Mouse (Mus musculus): ENCODE results near the gene Acap3. TPM values are rescaled to one million over a fixed set of nuclear protein-coding genes. Genes with fewer than 3 reads are reported as not detected.

Acap3 gene
- polyA plus RNA-seq, 1 experiment from 2014 or later: 13.4 TPM

GRCm38 (mm10) chr4:155849391-155849790 lies 42.2 kb upstream of the Acap3 start:
- no peak for TF ChIP-seq EP300 (IDR thresholded peaks at IDR 0.05)
- TF ChIP-seq CTCF (IDR thresholded peaks at IDR 0.05): no peak
- peaks cover 21% of the 10 kb centered on the region; the same call in 1 of the 2 replicates for H3K4me1 ChIP-seq (ENCODE audit: insufficient read depth, low read depth, low read length)
- ATAC-seq (no peak), DNase-seq (ENCODE audit: low spot score) (no peak)
- no peaks in the 10 kb centered on the region for H3K9me3 ChIP-seq (ENCODE audit: low read length)
- no peak overlapping the region for H3K4me2 ChIP-seq (replicated peaks; ENCODE audit: low read depth, low read length)
- WGBS: 71% methylated on average over 2 of the region's 2 CpGs
- no peak overlapping the region for H3K4me3 ChIP-seq (ENCODE audit: low read depth, low read length)
- H3K27me3 ChIP-seq (replicated peaks; ENCODE audit: insufficient read depth, low read length): no peaks in the 10 kb centered on the region
- 0 out of 2 replicates have a peak, but pooled peaks cover 5% of the 10 kb centered on the region for H3K36me3 ChIP-seq (ENCODE audit: insufficient read depth, low read length)
- no peak overlapping the region for H3K27ac ChIP-seq (ENCODE audit: low read length)
- H3K9ac ChIP-seq (replicated peaks; ENCODE audit: low read depth): no peak overlapping the region

- 0 out of 2 replicates have a peak, but pooled peaks cover 6% of the 10 kb centered on the region for H3K36me3 ChIP-seq (ENCODE audit: insufficient read depth, low read length)
- DNase-seq (ENCODE audit: low spot score) (no peak), ATAC-seq (no peak)
- no peak overlapping the region for H3K27ac ChIP-seq (ENCODE audit: low read length)
- no peak overlapping the region for H3K4me3 ChIP-seq (ENCODE audit: low read depth, low read length)
- no peak overlapping the region for H3K4me2 ChIP-seq (replicated peaks; ENCODE audit: low read depth, low read length)
- 90% methylated on average over 3 of the region's 3 CpGs for WGBS
- no peaks in the 10 kb centered on the region for H3K27me3 ChIP-seq (replicated peaks; ENCODE audit: insufficient read depth, low read length)
- peaks cover 21% of the 10 kb centered on the region; the same call in 1 of the 2 replicates for H3K4me1 ChIP-seq (ENCODE audit: insufficient read depth, low read depth, low read length)
- H3K9ac ChIP-seq (replicated peaks; ENCODE audit: low read depth): no peak overlapping the region
- TF ChIP-seq CTCF (IDR thresholded peaks at IDR 0.05): no peak
- TF ChIP-seq EP300 (IDR thresholded peaks at IDR 0.05): no peak
- no peaks in the 10 kb centered on the region for H3K9me3 ChIP-seq (ENCODE audit: low read length)
Observed at GRCm38 (mm10) chr4:155849792-155850451, 41.7 kb upstream of the Acap3 start.

GRCm38 (mm10) chr4:155851368-155851767 lies 40.3 kb upstream of the Acap3 start:
- Histone ChIP-seq H3K9ac (replicated peaks; ENCODE audit: low read depth) (no peak overlapping the region), H3K9me3 (ENCODE audit: low read length) (no peaks in the 10 kb centered on the region), H3K36me3 (ENCODE audit: insufficient read depth, low read length) (peaks cover 6% of the 10 kb centered on the region; the same call in 1 of the 2 replicates), H3K4me1 (ENCODE audit: insufficient read depth, low read depth, low read length) (peaks cover 21% of the 10 kb centered on the region; the same call in 1 of the 2 replicates), H3K27me3 (replicated peaks; ENCODE audit: insufficient read depth, low read length) (no peaks in the 10 kb centered on the region), H3K27ac (ENCODE audit: low read length) (no peak overlapping the region), H3K4me3 (ENCODE audit: low read depth, low read length) (no peak overlapping the region), H3K4me2 (replicated peaks; ENCODE audit: low read depth, low read length) (no peak overlapping the region)
- 86% methylated on average over 3 of the region's 3 CpGs for WGBS
- ATAC-seq: no peak
- no peak for TF ChIP-seq CTCF (IDR thresholded peaks at IDR 0.05)
- TF ChIP-seq EP300 (IDR thresholded peaks at IDR 0.05): no peak
- DNase-seq (ENCODE audit: low spot score): no peak

- no peaks in the 10 kb centered on the region for H3K9me3 ChIP-seq (ENCODE audit: low read length)
- ATAC-seq: no peak
- 47% methylated on average over 2 of the region's 2 CpGs for WGBS
- no peak overlapping the region for H3K27ac ChIP-seq (ENCODE audit: low read length)
- peaks cover 16% of the 10 kb centered on the region; the same call in 1 of the 2 replicates for H3K4me1 ChIP-seq (ENCODE audit: insufficient read depth, low read depth, low read length)
- TF ChIP-seq CTCF (IDR thresholded peaks at IDR 0.05) (no peak), EP300 (IDR thresholded peaks at IDR 0.05) (no peak)
- H3K9ac ChIP-seq (replicated peaks; ENCODE audit: low read depth): no peak overlapping the region
- no peak overlapping the region for H3K4me3 ChIP-seq (ENCODE audit: low read depth, low read length)
- DNase-seq (ENCODE audit: low spot score): peak; percentile 33
- peaks cover 6% of the 10 kb centered on the region; the same call in 1 of the 2 replicates for H3K36me3 ChIP-seq (ENCODE audit: insufficient read depth, low read length)
- H3K4me2 ChIP-seq (replicated peaks; ENCODE audit: low read depth, low read length): no peak overlapping the region
- no peaks in the 10 kb centered on the region for H3K27me3 ChIP-seq (replicated peaks; ENCODE audit: insufficient read depth, low read length)
Observed at GRCm38 (mm10) chr4:155851951-155852411, 39.6 kb upstream of the Acap3 start.

GRCm38 (mm10) chr4:155853421-155853820 lies 38.2 kb upstream of the Acap3 start:
- Histone ChIP-seq H3K9me3 (ENCODE audit: low read length) (no peaks in the 10 kb centered on the region), H3K4me2 (replicated peaks; ENCODE audit: low read depth, low read length) (no peak overlapping the region), H3K4me3 (ENCODE audit: low read depth, low read length) (no peak overlapping the region), H3K27me3 (replicated peaks; ENCODE audit: insufficient read depth, low read length) (no peaks in the 10 kb centered on the region), H3K36me3 (ENCODE audit: insufficient read depth, low read length) (peaks cover 9% of the 10 kb centered on the region; the same call in 1 of the 2 replicates), H3K27ac (ENCODE audit: low read length) (no peak overlapping the region), H3K9ac (replicated peaks; ENCODE audit: low read depth) (no peak overlapping the region), H3K4me1 (ENCODE audit: insufficient read depth, low read depth, low read length) (peaks cover 9% of the 10 kb centered on the region; the same call in 1 of the 2 replicates)
- ATAC-seq (no peak), DNase-seq (ENCODE audit: low spot score) (no peak)
- 85% methylated on average over 8 of the region's 9 CpGs for WGBS
- TF ChIP-seq EP300 (IDR thresholded peaks at IDR 0.05): no peak
- no peak for TF ChIP-seq CTCF (IDR thresholded peaks at IDR 0.05)

GRCm38 (mm10) chr4:155854991-155855390 lies 36.6 kb upstream of the Acap3 start:
- no peak for DNase-seq (ENCODE audit: low spot score)

More at GRCm38 (mm10) chr4:155854991-155855390, 36.6 kb upstream of the Acap3 start:
- Histone ChIP-seq H3K9me3 (ENCODE audit: low read length) (no peaks in the 10 kb centered on the region), H3K4me3 (ENCODE audit: low read depth, low read length) (no peak overlapping the region), H3K4me1 (ENCODE audit: insufficient read depth, low read depth, low read length) (no peaks in the 10 kb centered on the region), H3K4me2 (replicated peaks; ENCODE audit: low read depth, low read length) (no peak overlapping the region), H3K27ac (ENCODE audit: low read length) (no peak overlapping the region), H3K36me3 (ENCODE audit: insufficient read depth, low read length) (peaks cover 12% of the 10 kb centered on the region; the same call in 1 of the 2 replicates), H3K9ac (replicated peaks; ENCODE audit: low read depth) (no peak overlapping the region), H3K27me3 (replicated peaks; ENCODE audit: insufficient read depth, low read length) (no peaks in the 10 kb centered on the region)
- 94% methylated on average over 12 of the region's 12 CpGs for WGBS
- no peak for TF ChIP-seq EP300 (IDR thresholded peaks at IDR 0.05)
- no peak for TF ChIP-seq CTCF (IDR thresholded peaks at IDR 0.05)
- no peak for ATAC-seq
